Mouse (Mus musculus) cerebellum, adult 18-20 months (tissue): ENCODE data around the gene Il1r2.

Source experiments
- DNase-seq, 2 experiments: peaks; one replicate each; pipeline ENCODE4 v3.0.0; 2021

Il1r2 gene

DNA sequence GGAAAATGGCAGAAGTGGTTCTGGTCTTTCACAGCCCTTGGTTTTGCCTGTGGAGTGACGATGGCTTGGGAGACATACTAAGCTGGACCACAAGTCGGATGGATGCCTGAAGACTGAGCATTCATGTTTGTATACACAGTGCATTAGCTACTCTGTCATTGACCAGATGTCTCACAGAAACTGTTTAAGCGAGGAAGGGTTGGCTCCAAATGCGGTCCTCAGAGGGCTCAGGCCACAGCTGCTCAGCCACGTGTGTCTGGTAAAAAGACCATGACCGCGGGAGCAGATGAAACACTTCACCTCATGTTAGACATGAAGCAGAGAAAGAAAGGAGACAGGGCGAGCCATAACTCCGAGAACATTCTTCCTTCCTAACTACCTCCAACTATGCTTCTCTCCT is 12.5 kb upstream of the Il1r2 start:
- no peak for DNase-seq

GRCm38 (mm10) chr1:40063409-40063808 is 10.5 kb upstream of the Il1r2 start:
- DNase-seq, result no peak

- DNase-seq, result no peak
Observed at GRCm38 (mm10) chr1:40064508-40064907, 9.4 kb upstream of the Il1r2 start.

- DNase-seq, result no peak
Observed at GRCm38 (mm10) chr1:40072558-40072957, 1.3 kb upstream of the Il1r2 start.

DNA sequence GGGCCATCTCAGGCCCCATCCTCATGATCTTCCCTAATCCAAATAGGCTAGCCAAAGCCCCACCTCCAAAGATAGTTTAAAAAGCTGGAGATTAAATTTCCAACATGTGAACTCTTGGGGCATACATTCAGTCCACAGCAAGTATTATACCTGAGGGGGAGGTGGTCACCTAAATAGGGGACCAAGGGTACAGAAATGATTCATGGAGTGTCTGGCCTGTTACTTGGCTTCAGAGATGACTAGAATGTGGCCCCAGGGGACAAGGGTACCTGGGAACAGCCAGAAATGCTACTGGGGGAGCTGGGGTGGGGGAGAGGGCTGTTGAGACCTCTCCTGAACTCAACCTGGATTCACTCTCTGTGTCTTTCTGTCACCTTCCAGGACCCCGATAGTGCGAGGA is 3.4 kb downstream of the Il1r2 start:
- DNase-seq, result no peak

- DNase-seq, result no peak
Observed at GRCm38 (mm10) chr1:40081041-40081440, 7.2 kb downstream of the Il1r2 start.

- peak in 1 of 2 experiments; percentile 8 for DNase-seq
Observed at GRCm38 (mm10) chr1:40084386-40084785, 10.5 kb downstream of the Il1r2 start.

DNA sequence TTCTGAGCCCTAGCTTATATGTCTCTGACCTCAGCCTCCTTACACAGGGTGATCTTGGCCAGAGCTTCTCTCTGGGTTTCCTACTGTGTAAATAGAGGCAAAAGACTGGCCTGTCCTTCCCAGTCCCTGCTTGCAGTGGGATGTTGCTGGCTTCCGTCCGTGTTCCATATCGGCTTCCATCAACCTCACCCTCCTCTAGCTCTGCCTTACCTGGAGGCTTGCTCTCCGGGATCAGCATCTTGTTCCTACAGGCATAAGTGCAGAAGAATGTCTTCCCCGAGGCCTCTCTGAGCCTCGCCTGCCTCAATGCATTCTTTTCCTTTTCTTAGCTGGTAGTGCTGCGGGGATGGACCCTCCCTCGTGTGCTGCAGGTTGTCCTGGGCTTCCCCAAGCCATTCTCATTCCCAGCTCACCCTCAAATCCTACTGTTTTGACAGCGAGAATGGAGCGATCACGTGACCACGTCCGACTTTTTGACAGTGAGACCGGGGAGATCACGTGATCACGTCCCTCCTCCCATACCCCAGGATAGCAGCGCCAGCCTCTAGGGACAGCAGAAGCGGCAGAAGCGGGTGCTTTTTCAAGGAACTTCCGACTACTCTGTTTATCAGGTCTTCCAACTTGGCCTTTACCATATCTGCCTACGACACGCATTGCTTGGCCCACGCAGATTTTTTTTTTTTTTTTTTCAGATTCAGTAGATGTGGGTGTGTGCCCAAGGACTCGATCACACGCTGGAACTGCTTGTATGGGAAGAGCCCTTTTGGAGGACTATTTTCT is 11.7 kb downstream of the Il1r2 start:
- peak; percentile 80 to 88 for DNase-seq

GRCm38 (mm10) chr1:40091160-40091559 is 17.3 kb downstream of the Il1r2 start:
- no peak for DNase-seq

DNA sequence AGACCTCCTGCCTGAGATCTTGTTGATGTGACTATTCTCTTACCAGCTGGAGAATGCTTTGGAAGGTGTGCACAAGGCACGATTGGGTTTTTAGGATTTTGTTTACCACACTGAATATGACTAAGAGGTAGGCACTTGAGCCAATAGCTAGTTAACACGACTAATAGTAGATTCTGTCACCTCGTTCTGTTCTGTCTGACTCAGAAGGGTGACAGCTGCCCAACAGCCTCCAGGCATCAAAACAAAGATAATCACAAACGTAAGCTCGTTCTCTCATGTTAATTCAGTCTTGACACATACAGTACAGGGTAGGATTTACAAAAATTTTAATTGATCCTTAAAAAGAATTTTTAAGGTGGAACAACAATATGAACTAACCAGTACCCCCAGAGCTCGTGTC is 18.7 kb downstream of the Il1r2 start:
- no peak for DNase-seq

GRCm38 (mm10) chr1:40094601-40095304 is 20.9 kb downstream of the Il1r2 start:
- DNase-seq, result no peak

DNA sequence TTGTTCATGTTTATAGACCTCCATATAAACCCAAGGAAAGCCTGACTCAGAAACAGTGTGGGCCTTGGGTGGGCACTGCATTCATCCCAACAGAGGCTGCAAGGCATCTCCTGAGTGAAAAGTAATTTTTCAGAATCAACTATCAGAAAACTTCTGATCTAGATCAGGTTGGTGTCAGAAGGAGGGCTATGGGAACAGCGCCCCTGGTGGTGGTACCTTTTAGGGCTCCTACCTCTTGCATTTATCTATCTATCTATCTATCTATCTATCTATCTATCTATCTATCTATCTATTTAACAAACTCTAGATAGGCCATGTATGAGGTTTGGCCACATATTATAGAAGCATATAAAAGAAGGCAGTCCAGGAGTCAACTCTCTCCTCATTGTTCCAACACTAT is 21.7 kb downstream of the Il1r2 start:
- DNase-seq, result peak; percentile 11 to 25

DNA sequence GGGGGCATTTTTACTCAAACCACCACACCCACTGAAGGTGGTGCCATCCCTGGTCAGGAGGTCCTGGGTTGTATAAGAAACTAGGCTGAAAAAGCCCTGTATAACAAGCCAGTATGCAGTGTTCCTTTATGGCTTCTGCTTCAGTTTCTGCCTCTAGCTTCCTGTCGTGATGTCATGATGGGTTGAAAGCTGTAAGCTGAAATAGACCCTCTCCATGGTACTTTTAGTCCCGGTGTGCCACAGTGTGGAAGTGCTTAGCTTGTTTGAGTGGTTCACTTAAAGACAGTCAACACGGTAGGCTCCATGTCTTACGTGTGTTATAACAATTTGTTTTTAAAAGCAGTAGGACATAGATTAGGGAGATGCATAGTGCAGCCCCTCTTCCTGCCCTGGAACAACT is 32.4 kb downstream of the Il1r2 start:
- DNase-seq, result no peak

GRCm38 (mm10) chr1:40106719-40107118 is 32.8 kb downstream of the Il1r2 start:
- no peak for DNase-seq

DNA sequence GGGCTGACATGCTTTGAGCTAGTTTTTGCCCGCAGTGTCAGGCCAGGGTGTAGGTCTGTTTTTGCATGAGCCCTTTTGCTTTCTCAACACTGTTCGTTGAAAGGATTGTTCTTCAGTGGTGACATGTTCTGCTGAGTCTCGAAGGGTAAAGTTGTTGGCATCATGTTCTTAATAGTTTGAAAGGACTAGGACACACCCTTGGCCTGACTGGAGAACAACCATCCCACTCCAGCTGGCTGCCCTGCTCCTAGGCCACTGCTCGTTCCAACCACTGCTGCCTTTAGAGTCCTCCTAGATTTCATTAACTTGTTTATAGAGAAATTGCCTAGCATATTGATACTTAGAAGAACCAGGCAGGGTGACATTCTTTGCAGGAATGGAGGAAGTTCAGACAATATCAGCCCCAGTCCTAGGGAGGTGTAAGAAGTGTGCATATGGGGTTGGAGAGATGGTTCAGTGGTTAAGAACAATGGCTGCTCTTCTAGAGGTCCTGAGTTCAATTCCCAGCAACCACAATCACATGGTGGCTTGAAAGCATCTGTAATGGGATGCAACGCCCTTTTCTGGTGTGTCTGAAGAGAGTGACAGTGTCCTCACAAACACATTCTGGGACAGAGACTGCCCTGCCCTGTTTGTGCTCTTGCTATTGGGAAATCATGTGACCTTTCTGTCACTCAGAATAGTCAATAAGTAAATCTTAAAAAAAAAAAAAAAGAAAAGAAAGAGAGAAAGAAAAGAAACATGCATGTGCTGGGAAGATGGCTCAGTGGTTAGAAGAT is 34.3 kb downstream of the Il1r2 start:
- DNase-seq, result no peak

DNA sequence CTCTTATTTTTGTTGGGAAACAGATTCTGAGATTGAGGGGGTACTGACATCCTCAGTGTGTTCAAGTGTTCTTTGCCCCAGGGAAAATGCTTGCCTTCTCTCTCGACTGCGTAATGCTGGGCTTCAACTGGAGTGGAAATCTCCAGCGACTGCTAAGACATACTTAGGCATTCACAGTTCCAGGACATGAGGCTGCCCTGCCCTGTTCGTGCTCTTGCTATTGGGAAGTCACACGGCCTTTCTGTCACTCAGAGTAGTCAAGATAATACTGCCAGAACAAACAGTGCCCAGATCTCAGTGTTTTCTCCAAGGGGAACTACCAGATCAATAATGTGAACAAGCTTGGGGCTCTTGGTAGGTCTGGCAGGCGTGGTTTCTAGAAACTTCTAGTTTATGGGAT is 35.9 kb downstream of the Il1r2 start:
- DNase-seq, result no peak

GRCm38 (mm10) chr1:40115271-40115670 is 41.4 kb downstream of the Il1r2 start:
- peak; percentile 19 to 31 for DNase-seq

GRCm38 (mm10) chr1:40116422-40116821 is 42.5 kb downstream of the Il1r2 start:
- peak; percentile 67 for DNase-seq

DNA sequence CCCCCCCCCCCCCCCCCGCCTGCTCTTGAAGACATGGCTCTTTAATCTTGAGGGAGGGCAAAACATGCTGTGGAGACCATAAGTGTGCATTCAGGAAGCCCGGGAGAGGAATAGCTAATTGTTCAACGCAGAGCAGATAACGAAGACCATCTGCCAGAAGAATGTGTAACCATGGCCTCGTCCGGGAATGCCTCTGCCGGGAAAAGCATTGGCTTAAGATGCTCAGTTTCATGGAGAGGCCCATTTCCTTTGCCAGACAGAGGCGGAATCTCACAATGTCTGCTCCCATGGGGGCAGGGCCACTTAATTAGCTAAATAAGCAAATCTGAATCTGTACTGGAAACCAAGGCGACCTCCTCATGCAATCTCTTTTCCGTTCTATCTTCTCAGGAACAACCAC is 43.7 kb downstream of the Il1r2 start:
- no peak for DNase-seq

DNA sequence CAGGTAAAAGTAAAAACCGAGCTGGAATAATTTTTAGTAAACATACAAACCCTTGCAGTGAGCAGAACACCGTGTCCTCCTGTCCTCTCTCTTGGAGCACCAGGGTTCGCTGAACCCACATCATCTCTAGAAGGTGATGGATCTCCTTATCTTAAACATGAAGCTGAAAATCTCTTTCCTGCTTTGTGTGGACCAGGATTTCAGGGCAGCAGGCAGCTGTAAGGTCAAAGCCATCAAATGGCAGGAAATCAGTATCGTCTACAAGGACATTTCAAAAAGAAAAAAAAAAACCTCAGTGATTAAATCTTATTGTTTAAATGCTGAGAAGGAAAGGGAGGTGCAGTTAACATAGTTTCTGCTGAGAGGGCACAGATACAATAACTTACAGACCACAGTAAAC is 50.4 kb downstream of the Il1r2 start:
- no peak for DNase-seq

GRCm38 (mm10) chr1:40128481-40128880 is 54.6 kb downstream of the Il1r2 start:
- no peak for DNase-seq

DNA sequence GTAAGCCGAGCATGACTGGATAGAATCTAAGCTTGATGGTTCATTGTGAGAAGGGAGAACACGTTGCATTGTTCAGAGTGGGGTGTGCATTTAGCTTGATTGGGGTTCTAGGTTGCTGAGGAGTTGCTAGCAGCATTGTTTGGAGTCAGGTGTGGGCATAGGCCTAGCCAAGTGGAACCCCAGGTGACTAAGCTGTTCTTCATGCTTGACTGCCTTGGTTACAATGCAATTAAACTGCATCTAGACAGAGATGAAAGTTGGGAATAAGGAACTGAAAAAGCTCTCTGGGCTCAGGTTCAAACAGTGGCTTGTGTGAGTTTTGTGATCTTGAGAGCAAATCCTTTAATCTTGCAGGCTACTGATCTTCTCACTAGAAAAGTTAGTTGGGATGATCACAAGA is 55.4 kb downstream of the Il1r2 start:
- DNase-seq, result no peak

- DNase-seq, result peak; percentile 14 to 17
Observed at GRCm38 (mm10) chr1:40131631-40132030, 57.8 kb downstream of the Il1r2 start.

GRCm38 (mm10) chr1:40132721-40133120 is 58.8 kb downstream of the Il1r2 start:
- no peak for DNase-seq
